Mouse (Mus musculus) regulatory T cell (primary cell): ENCODE measurements around the gene Slc25a12.

Experiments
- in situ Hi-C: fragments of 300-600 bp; cut with MboI, MseI; formaldehyde crosslinking; loops from one replicate; pipeline ENCODE4 v1.15.1; 2025; ENCODE audit warnings: high pct_unique_total_duplicates

The Slc25a12 gene

GRCm38 (mm10) chr2:71350904-71351726, 16.4 kb downstream of the Slc25a12 start:
- in situ Hi-C loops, result no loop called here

- in situ Hi-C loops, result no loop called here
These were observed 17.4 kb downstream of the Slc25a12 start for GRCm38 (mm10) chr2:71350181-71350580.

GRCm38 (mm10) chr2:71349511-71349910, 18.0 kb downstream of the Slc25a12 start:
- in situ Hi-C loops, result no loop called here

- in situ Hi-C loops, result no loop called here
These were observed 19.6 kb downstream of the Slc25a12 start for GRCm38 (mm10) chr2:71347732-71348490.

GRCm38 (mm10) chr2:71347160-71347559, 20.4 kb downstream of the Slc25a12 start:
- in situ Hi-C loops, result no loop called here

GRCm38 (mm10) chr2:71343884-71344640, 23.5 kb downstream of the Slc25a12 start:
- in situ Hi-C loops, result no loop called here

GRCm38 (mm10) chr2:71340126-71340525, 27.4 kb downstream of the Slc25a12 start:
- in situ Hi-C loops, result no loop called here

- in situ Hi-C loops, result no loop called here
These were observed 29.3 kb downstream of the Slc25a12 start for GRCm38 (mm10) chr2:71338145-71338796.

GRCm38 (mm10) chr2:71336631-71337030, 30.9 kb downstream of the Slc25a12 start:
- in situ Hi-C loops, result no loop called here

- in situ Hi-C loops, result no loop called here
These were observed 31.3 kb downstream of the Slc25a12 start for GRCm38 (mm10) chr2:71336209-71336608.

- in situ Hi-C loops, result no loop called here
These were observed 33.3 kb downstream of the Slc25a12 start for GRCm38 (mm10) chr2:71333986-71334822.

GRCm38 (mm10) chr2:71329761-71330160, 37.8 kb downstream of the Slc25a12 start:
- in situ Hi-C loops, result loop anchor here (5.0 kb wide), 1 partner anchor 43 kb away; no protein-coding TSS in a partner anchor

- in situ Hi-C loops, result loop anchor here (5.0 kb wide), 1 partner anchor 44 kb away; no protein-coding TSS in a partner anchor
These were observed 39.0 kb downstream of the Slc25a12 start for GRCm38 (mm10) chr2:71328391-71329160.

- in situ Hi-C loops, result loop anchor here (5.0 kb wide), 1 partner anchor 45 kb away; no protein-coding TSS in a partner anchor
These were observed 39.8 kb downstream of the Slc25a12 start for GRCm38 (mm10) chr2:71327715-71328114.

- in situ Hi-C loops, result loop anchor here (5.0 kb wide), 1 partner anchor 45 kb away; no protein-coding TSS in a partner anchor
These were observed 40.6 kb downstream of the Slc25a12 start for GRCm38 (mm10) chr2:71326766-71327464.

GRCm38 (mm10) chr2:71323886-71324285, 43.7 kb downstream of the Slc25a12 start:
- in situ Hi-C loops, result no loop called here

- in situ Hi-C loops, result no loop called here
These were observed 46.1 kb downstream of the Slc25a12 start for GRCm38 (mm10) chr2:71321486-71321885.

GRCm38 (mm10) chr2:71316116-71316789, 51.3 kb downstream of the Slc25a12 start:
- in situ Hi-C loops, result no loop called here
